Mouse (Mus musculus): Measurements from ENCODE around the gene Bckdha. TPM values are rescaled to one million over a fixed set of nuclear protein-coding genes. Genes with fewer than 3 reads are reported as not detected.

Gene Bckdha
- total RNA-seq, 1 experiment from 2014 or later = 180 TPM

DNA sequence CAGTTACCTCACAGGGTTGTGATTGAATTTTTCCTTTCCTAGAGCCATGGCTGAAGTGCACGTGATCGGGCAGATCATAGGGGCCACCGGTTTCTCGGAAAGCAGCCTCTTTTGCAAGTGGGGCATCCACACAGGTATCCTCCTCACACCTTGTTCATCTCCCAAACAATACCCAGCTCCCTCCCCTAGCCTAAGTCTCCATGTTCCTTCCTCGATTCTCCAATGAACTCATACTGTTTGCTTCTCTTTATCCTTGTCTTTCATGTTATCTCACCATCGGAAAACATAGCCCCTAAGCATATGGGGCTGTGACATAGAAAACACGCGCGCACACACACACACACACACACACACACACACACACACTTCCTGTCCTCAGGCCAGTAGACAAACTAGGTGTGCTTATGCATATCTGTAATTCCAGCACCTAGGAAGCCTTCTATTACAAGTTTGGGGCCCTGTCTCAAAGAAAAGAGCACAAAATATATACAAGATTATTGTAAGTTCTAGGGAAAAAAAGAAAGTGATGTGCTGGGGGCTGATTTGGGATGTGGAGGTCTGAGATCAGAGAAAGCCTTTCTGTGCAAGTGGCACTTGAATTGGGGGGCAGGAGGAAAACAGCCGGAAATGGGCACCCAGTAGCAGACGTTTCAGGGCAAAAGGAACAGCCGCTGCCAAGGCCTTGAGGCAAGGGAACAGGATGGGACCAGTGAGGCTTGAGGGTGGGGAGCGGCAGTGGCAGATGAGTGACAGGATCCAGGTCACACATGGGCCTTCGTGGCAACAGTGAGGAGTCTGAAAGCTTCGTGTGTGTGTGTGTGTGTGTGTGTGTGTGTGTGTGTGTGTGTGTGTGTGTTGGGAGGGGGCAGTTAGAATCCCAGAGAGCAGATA is 22.8 kb upstream of the Bckdha start:
- DNase-seq = no peak

DNA sequence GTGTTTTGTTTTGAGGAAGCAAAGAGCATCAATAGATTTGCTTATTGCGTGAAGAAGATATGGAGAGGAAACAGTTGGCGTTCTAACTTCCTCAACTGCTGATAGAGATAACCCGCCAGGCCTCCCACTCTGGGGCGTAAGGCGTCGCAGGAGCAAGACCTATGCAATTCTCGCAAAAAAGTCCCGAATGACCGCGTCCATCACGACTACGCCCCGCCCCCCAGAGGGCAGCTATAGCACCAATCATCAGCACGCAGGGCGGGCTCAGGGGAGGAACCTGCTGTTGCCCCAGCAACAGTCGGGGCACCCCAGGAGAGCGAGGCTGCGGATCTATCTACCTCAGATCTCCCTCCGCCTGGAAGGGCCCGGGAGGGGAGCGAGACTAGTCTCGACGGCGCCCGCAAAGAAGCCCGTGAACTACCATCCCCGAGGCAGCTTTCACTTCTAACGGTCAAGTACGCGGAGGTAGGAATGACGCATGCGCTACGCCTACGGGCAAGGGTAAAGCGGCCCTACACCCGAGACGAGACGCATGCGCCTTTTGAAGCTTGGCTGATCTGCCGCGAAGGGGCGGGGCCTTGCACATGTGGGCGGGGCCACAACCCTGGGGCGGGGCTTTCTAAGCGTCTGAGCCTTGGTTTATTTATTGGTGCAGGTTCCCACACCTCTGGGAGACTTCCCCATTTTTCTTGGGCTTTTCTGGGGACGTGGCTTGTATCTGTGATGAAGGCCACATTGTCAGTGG is 21.9 kb upstream of the Bckdha start, which contains the start of gene B9d2:
Gene B9d2 (plus strand): TSS at position 267 of the 745 bp plus-strand sequence.
- peak; percentile 96 for DNase-seq

- DNase-seq = no peak
These were observed 21.2 kb upstream of the Bckdha start for GRCm38 (mm10) chr7:25679971-25680370.

DNA sequence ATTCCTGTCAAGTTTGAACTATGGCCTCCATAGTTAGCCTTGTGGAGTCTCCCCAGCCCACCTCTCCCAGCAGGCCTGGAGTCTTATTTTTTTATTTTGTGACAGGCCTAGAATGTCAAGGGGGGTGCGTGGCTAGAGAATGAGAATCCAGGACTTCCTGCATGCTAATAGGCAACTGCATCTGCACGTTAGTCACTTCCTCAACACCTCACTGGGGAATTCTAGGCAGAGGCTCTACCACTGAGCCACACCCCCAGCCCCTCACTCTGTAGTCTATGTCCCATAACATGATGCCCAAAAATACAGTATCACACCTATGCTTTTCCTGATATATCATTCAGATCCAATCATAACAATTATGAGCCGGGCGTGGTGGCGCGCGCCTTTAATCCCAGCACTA is 18.2 kb upstream of the Bckdha start:
- DNase-seq = no peak

DNA sequence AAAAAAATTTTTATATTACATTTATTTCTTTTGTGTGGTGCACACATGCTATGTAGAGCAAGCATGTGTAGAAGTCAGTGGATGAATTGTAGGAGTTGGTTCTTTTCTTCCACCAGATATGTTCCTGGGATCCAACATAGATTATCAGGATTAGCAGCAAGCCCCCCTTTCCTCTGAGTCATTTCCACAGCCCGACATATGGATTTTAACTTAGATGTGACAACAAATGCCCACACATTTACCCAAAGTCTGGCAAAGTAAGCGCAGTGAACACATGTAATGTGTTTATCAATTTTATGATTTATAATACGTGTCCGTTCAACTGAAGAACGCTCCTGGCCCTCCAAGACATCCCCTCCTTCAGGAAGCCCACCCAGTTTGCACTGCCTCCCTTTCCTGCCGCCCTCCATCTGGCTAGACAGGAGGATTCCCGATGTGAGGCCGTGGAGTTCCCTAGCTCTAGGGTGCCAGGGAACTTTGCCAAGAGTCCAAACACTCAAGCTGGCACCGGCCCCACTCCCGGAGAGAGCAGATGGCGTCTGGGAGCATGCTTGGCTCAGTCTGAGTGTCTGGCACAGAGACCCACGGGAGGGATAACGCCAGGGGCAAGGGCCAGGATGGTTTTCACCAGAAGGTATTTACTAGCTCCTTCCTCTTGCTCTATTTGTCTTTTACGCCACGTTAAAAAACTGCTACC is 17.5 kb upstream of the Bckdha start:
- DNase-seq = peak; percentile 84

GRCm38 (mm10) chr7:25675405-25675804 is 16.6 kb upstream of the Bckdha start:
- DNase-seq = no peak

DNA sequence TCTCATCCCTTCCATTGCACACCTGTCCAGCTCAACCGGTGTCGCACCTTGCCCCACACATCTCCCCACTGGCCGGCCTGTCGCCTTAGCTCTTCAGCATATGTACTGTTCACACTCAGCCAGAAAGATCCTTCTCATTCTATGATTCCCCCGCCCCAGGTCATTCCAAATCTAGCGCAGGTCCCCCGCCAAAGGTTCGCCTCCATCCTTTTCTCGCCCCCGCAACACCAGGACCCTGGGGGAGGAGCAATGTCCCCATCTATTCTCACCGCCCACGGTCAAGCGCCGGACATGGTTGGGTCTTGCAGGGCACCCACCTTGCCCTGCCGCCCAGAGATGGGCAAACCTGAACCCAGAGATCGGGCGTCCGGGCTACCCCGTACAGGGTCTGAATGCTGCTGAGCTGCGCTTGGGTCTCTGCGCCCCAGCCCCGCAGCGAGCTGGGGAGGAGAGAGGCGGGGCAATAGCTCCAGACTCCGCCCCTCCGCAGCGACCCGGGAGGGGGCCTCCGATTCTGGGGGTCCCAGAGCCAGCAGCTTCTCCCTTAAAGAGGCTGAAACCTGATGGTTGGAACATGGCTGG is 16.0 kb upstream of the Bckdha start, which contains the start of gene Tmem91:
Gene Tmem91 (minus strand): TSS at position 448 of the 582 bp plus-strand sequence.
- no peak for DNase-seq

- no peak for DNase-seq
These were observed 15.5 kb upstream of the Bckdha start for GRCm38 (mm10) chr7:25674297-25674696.

DNA sequence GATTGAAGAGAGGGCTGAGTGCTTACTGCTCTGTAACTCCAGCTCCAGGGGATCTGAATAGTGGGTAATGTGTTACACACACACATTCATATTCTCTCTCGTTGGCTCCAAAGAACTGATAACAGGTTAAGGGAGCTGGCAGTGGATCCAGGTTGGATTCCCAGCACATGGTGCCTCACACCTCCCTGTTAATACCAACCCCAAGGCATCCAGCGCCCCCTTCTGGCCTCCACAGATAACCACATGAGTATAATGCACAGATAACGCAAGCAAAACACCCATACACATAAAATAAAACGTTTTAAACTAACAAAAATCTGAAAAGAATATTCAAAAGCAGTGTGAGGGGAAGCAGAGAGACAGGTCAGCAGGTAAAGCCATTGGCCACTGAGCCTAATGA is 13.7 kb upstream of the Bckdha start:
- no peak for DNase-seq

DNA sequence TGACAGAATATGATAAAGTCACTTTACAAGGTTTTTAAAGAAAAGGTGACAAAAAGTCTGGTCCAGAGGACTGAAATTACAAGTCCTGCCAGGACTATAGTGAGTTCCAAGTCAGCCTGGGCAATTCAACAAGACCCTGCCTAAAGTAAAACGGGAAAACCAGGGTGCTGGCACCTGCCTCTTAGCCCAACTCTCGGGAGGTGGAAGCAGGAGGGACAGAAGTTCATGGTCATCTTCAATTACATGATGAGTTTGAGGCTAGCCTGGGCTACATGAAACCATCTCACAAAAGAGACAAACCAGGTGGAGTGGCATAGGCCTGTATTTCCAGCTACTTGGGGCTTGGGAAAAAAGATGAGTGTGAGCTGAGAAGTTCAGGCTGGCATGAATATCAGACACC is 12.9 kb upstream of the Bckdha start:
- DNase-seq = no peak

DNA sequence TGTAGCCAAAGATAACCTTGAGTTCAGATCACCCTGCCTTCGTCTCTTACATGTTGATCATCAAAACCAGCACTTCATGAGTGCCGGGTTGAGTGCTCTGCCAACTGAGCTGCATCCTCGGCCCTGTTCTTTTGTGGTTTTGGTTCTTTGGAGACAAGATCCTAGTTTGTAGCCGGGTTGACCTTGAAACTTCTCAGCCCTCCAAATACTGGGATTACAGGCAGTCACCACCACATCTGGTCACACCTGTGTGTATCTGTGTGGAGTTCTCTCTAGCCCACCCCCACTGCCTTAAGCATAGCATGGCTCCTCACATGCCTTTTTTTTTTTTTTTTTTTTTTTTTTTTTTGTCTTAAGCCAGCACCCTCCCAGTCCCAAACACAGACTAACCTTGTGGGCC is 11.3 kb upstream of the Bckdha start:
- no peak for DNase-seq

GRCm38 (mm10) chr7:25669631-25670030 is 10.8 kb upstream of the Bckdha start:
- no peak for DNase-seq

- DNase-seq = no peak
These were observed 10.4 kb upstream of the Bckdha start for GRCm38 (mm10) chr7:25669158-25669557.

- DNase-seq = no peak
These were observed 7.6 kb upstream of the Bckdha start for GRCm38 (mm10) chr7:25666381-25666780.

- DNase-seq = no peak
These were observed 996 bp downstream of the Bckdha start for GRCm38 (mm10) chr7:25657785-25658184.

DNA sequence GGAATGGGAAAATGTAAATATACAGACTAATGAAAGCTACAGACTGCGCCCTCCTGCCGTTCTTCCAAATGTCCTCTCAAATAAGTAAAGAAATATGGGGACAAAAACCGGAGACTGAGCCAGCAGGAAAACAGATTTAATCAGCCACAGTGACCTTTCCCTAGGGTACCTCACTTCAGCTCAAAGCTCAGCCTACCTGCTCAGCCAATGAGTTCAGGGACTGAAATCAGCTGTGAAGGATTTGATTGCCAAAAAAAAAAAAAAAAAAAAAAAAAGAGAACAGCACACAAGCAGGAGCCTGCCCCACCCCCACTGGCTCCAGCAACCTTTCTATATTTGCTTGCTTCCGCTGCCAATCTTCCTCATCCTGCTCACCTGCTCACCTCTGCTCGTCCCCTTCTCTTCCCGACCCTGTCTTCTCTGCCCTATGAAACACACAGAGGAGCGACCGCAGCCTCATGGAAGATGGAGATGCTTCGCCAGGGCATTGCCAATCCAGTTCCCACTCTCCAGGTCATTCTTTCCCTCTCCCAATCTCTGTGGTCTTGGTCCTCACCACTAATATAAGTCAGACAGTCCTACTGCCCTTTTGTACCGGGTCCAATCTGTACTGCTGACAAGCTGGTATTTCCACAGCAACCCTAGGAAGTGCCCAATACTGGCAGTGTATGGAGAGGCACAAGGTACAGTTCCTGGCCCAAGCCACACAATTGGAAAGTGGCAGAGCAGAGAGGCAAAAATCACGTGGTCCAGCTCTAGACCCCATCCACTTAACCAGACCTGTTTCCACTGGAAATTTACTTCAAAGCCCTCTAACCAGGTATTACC is 3.0 kb downstream of the Bckdha start:
- DNase-seq = no peak

- DNase-seq = no peak
These were observed 6.5 kb downstream of the Bckdha start for GRCm38 (mm10) chr7:25652244-25652759.

DNA sequence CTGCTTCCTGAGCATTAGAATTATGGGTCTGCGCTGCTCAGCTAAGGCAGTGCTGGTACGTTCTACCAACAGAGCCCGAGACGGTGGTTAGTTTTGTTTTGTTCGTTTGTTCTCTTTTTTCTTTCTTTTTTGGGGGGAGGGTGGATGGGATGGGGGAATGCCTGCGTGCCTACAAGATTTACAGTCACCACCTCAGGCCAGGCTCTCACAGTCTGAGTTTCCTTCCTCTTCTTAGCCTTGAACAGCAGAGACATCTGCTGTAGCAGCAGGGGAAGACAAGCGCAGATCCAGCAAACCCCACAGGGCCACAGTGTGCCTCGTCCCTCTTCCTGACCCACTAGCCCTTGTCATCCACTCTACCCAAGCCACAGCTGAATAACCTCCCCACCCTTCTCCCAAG is 7.5 kb downstream of the Bckdha start:
- DNase-seq = no peak

GRCm38 (mm10) chr7:25649839-25650238 is 8.9 kb downstream of the Bckdha start:
- no peak for DNase-seq

- DNase-seq = no peak
These were observed 11.1 kb downstream of the Bckdha start for GRCm38 (mm10) chr7:25647574-25648123.

DNA sequence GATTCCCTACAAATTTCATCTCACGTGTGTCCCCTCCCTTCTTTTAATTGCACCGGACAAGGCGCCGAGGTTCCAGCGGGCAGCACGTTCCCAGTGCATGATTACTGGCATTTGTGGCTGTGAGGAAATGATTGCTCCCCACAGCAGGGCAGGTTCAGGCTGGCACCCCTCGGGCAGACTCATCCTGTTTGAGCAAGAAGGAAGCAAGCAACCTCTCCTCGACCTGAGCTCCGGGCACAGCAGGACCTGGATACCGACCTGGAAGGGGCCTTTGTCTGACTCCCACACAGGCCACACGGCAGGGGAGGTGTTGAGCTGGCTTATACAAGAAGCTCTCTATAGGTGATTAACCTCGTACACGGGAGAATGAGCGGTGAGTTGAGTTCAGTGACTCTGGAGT is 13.7 kb downstream of the Bckdha start:
- no peak for DNase-seq

All from adrenal gland, postnatal 25 days (tissue).